Mouse (Mus musculus) lung, adult 2 months (tissue): ENCODE measurements around the gene Tusc2.

Source experiments
- CTCF ChIP-seq: fragments of 200-500 bp; IDR thresholded peaks from 2 replicates; pipeline ENCODE4 v1.5.1; 2011; ENCODE audit warnings: mild to moderate bottlenecking, low read length, control low read depth; ENCODE audit not compliant: insufficient read depth
- POLR2A ChIP-seq: fragments of 200-500 bp; IDR thresholded peaks from 2 replicates; pipeline ENCODE4 v1.6.1; 2011; ENCODE audit warnings: low read depth, mild to moderate bottlenecking, control low read depth, low read length, borderline replicate concordance; ENCODE audit errors: extremely low read depth

DNA sequence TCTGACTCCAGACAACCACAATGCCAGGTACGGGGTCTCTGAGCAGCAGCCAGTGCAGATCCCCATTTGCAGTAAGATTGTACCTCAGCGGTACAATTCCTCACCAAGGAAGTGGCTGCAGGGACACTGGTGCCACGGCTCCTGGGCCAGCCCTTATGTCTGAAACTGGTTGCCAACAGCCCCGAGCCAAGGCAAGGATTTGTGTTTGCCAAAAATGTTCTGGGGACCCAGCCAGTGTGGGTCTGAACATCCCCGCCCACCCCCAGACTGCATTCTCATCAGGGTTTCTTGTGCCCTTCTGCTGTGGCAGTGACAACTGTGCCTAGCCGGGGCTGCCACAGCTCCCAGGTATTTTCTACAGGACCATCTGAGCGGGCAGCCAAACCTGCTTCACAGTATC, 24.8 kb upstream of the Tusc2 start:
- TF ChIP-seq CTCF: no peak
- TF ChIP-seq POLR2A: no peak
